22 mouse cellular contexts compared by ENCODE assay signal in genomic region chr4:54718083-54718482, GRCm38 (mm10).
DNase-seq lines count a peak whose midpoint lies in the region; TF ChIP-seq lines count a peak whose summit lies in the region.
"Had no signal": no experiment of that assay in that cellular context is flagged by ENCODE, and none has a peak within 500 bp of the region (broad histone marks: within the 10 kb centered on the region; RNA-seq: fewer than 3 reads in every experiment).

No protein-coding gene starts in this region.

- DNase-seq in cerebellum, postnatal 10 days: peak; percentile 29 to 53
- DNase-seq in cerebellum, adult 8-10 months: no peak
- DNase-seq in gastrocnemius, adult 2 months: no peak
- no peak for DNase-seq in gastrocnemius, postnatal 14 days
- DNase-seq in right cerebral cortex, adult 2 months (ENCODE audit: low spot score in 2 of 2): peak; percentile 13 to 18
- DNase-seq in right cerebral cortex, postnatal 4 days: no peak
- no peak for DNase-seq in layer of hippocampus, adult 8-10 months (ENCODE audit: low spot score in 2 of 2)
- DNase-seq: adrenal gland, postnatal 14 days; gastrocnemius, postnatal 25 days; heart, adult 2 months; kidney, adult 11 months; kidney, postnatal 36 days; lung, postnatal 36 days; midbrain, embryonic 14.5 days; thymus, adult 2 months; thymus, postnatal 4 days had no signal

- intact Hi-C loops in gastrocnemius, adult 2 months (cut with DNase I): no loop called here
- intact Hi-C loops in gastrocnemius, postnatal 14 days (cut with DNase I; ENCODE audit: low total_unique reads): no loop called here

- no peak overlapping the region for H3K4me3 ChIP-seq in gastrocnemius, adult 2 months
- H3K4me3 ChIP-seq: embryonic facial prominence, embryonic 15.5 days; heart, adult 2 months; hindbrain, embryonic 13.5 days; kidney, embryonic 15.5 days; liver, embryonic 15.5 days; lung, embryonic 15.5 days; megakaryocyte, embryonic 14.5 days had no signal

- TF ChIP-seq CTCF in gastrocnemius, adult 2 months (IDR thresholded peaks at IDR 0.05): no peak

- peak overlapping the region; percentile 38 for H3K27ac ChIP-seq in gastrocnemius, adult 2 months
- H3K27ac ChIP-seq: embryonic facial prominence, embryonic 15.5 days; heart, adult 2 months; hindbrain, embryonic 13.5 days; kidney, embryonic 15.5 days; liver, embryonic 15.5 days; lung, embryonic 15.5 days had no signal

Comparison
In these comparisons a context has a peak if more than half of its experiments do, and no peak if none do; other contexts are left out.
1. DNase-seq: peak in cerebellum, postnatal 10 days (2 of 2) and right cerebral cortex, adult 2 months (2 of 2); none in cerebellum, adult 8-10 months (single experiment), gastrocnemius, adult 2 months (single experiment), gastrocnemius, postnatal 14 days (single experiment), right cerebral cortex, postnatal 4 days (single experiment) and layer of hippocampus, adult 8-10 months (0 of 2).